In the genomic region with DNA sequence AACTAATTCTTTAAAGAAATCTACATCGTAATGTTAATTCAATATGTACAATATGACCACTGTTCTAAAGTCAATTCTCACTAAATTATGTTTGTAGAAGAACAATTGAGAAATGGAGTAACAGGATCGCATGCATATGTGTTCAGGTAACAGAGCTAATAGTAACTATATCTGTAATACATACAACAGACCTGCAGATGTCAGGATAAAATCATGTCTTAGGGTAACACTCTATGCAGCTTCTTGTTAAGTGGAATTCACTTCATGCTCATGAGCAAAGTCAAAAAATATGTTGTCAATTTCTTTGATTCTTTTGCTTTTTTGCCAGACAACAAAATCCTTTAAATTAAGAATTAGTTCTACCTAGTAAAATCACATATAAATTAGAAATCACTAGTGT, we compare ENCODE assay signal across 24 mouse cellular contexts.
A peak's percentile ranks its signal among the peaks of the same experiment; 100 is the strongest.
DNase-seq lines count a peak whose midpoint lies in the region; TF ChIP-seq lines count a peak whose summit lies in the region.
"Had no signal": no experiment of that assay in that cellular context is flagged by ENCODE, and none has a peak within 500 bp of the region (broad histone marks: within the 10 kb centered on the region; RNA-seq: fewer than 3 reads in every experiment).

No protein-coding gene starts in this region.

- DNase-seq in embryo, embryonic 11 days, result peak; percentile 1
- DNase-seq in embryo, embryonic 9.5 days (ENCODE audit: extremely low spot score), result no peak
- DNase-seq in left cerebral cortex, adult 2 months (ENCODE audit: extremely low spot score in 1 of 2, low spot score in 2 of 2), result no peak
- no peak for DNase-seq in left cerebral cortex, adult 11 months (ENCODE audit: low spot score)
- DNase-seq in 416B (ENCODE audit: low read depth), result peak; percentile 73
- peak; percentile 39 for DNase-seq in brain, embryonic 14.5 days (ENCODE audit: low read depth)
- DNase-seq in heart, postnatal 36 days, result no peak
- no peak for DNase-seq in frontal cortex, postnatal 36 days (ENCODE audit: low spot score in 2 of 2)
- DNase-seq: adrenal gland, adult 2 months; cerebellum, adult 11-12 months; cerebellum, postnatal 25 days; forebrain, postnatal 0 days; gastrocnemius, adult 2 months; heart, postnatal 10 days; kidney, postnatal 14 days; liver, embryonic 13.5 days; lung, postnatal 4 days; right cerebral cortex, postnatal 25 days; thymus, adult 2 months had no signal

- no peak overlapping the region for H3K4me3 ChIP-seq in left cerebral cortex, adult 2 months
- H3K4me3 ChIP-seq: embryonic facial prominence, embryonic 13.5 days; gastrocnemius, adult 2 months; hindbrain, embryonic 13.5 days; limb, embryonic 10.5 days; liver, embryonic 13.5 days; lung, embryonic 15.5 days; myocyte had no signal

- TF ChIP-seq POLR2A in brain, embryonic 14.5 days (IDR thresholded peaks at IDR 0.05; ENCODE audit: borderline replicate concordance, extremely low read depth, insufficient read depth, insufficient read length, poor library complexity, severe bottlenecking), result no peak

- no peak overlapping the region for H3K27ac ChIP-seq in left cerebral cortex, adult 2 months
- H3K27ac ChIP-seq: embryonic facial prominence, embryonic 13.5 days; gastrocnemius, adult 2 months; hindbrain, embryonic 13.5 days; limb, embryonic 10.5 days; liver, embryonic 13.5 days; lung, embryonic 15.5 days had no signal

- TF ChIP-seq CTCF in left cerebral cortex, adult 2 months (IDR thresholded peaks at IDR 0.05), result peak; percentile 20
- no peak for TF ChIP-seq CTCF in brain, embryonic 14.5 days (IDR thresholded peaks at IDR 0.05; ENCODE audit: borderline replicate concordance, extremely low read depth, insufficient read depth, insufficient read length)

- intact Hi-C loops in left cerebral cortex, adult 2 months (cut with DNase I), result no loop called here
- intact Hi-C loops in heart, postnatal 36 days (cut with DNase I), result no loop called here

Comparison
In these comparisons a context has a peak if more than half of its experiments do, and no peak if none do; other contexts are left out.
1. DNase-seq: peak in embryo, embryonic 11 days (single experiment), 416B (single experiment) and brain, embryonic 14.5 days (single experiment); none in embryo, embryonic 9.5 days (single experiment), left cerebral cortex, adult 2 months (0 of 2), left cerebral cortex, adult 11 months (single experiment), heart, postnatal 36 days (0 of 2) and frontal cortex, postnatal 36 days (0 of 2).